Mouse (Mus musculus) cortical plate, adult 2 months (tissue): ENCODE results near the gene Hist1h3i.

Source experiments
- CTCF ChIP-seq: fragments of 200-500 bp; IDR thresholded peaks from 2 replicates; pipeline ENCODE4 v1.5.1; 2011; ENCODE audit warnings: mild to moderate bottlenecking, control low read depth, low read length; ENCODE audit not compliant: insufficient read depth; ENCODE audit errors: extremely low read depth
- POLR2A ChIP-seq: fragments of 200-500 bp; IDR thresholded peaks from 2 replicates; pipeline ENCODE4 v1.6.1; 2011; ENCODE audit warnings: mild to moderate bottlenecking, low read length, control low read depth; ENCODE audit not compliant: insufficient read depth; ENCODE audit errors: extremely low read depth

GRCm38 (mm10) chr13:21830344-21830743 lies 47.2 kb upstream of the Hist1h3i start:
- TF ChIP-seq CTCF (no peak), POLR2A (no peak)
